Mouse (Mus musculus) retina, embryonic 14.5 days (tissue): ENCODE measurements around the gene V1ra8.
A peak's percentile ranks its signal among the peaks of the same experiment; 100 is the strongest.
"Not testable (repeated sequence)": the region's sequence is repeated elsewhere in the genome, so short reads cannot be mapped to it uniquely, and the experiment has no call there.

Source experiments
- DNase-seq: peaks from one replicate; pipeline ENCODE4 v3.0.0-alpha.2; 2015; ENCODE audit warnings: low spot score

V1ra8 gene

DNA sequence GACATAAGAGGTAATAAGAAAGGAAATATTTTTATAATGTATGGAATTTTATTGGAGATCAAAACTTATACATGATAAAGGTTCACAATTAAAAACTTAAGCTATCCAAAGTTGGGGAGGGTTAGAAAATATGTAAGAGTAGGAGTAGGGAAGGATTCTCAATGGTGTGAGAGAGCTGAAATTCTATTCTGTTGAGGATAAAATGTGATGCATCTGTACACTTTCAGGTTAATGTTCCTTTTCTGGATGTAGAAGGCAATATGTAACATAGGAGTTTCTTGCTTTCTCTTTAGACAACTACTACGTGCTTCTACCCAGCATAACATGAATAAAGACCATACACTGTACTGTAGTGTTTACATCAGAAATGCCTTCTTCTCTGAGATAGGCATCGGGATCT lies at the start of gene V1ra8:
TSS of gene V1ra8 (plus strand) at position 301 of the 400 bp plus-strand sequence.
- not testable (repeated sequence) for DNase-seq

DNA sequence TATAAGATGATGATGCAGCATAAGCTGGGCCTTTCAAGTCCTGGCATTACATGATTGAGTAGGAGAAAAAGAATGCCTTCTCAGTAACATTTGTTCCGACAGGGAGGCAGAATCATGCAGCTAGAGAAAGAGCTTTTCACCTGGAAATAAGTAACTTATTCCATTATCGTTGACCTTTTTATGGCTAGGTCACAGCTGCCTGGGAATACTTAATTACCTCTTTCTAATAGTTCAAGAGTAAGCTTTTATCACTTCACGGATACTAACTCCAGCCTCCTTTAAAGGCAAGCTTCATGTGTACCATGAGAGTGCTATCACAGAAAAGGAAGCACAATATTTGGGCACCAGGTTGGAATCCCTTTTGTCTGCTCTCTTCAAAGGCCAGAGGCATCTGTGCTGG lies 42.5 kb upstream of the V1ra8 start:
- no peak for DNase-seq

DNA sequence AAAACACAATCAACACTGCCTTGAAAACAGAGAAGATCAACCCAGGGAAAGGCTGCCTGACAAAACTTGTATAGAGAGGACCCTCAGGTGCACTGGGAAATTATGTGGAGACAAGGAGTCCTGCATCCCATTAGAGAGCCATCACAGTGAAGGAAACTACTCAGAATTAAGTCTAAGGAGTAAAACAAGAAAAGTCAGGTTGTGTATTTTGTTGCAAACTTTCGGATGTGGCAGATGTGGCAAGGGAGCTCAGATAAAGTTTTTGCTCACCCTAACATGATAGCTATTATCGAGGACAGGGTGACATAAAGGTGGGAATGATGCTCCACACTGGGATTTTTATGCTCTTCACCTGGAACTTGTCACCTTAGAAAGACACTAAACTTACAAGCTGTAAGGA lies 28.1 kb upstream of the V1ra8 start, which contains the start of gene Vmn1r52:
TSS of gene Vmn1r52 (plus strand) at position 301 of the 400 bp plus-strand sequence.
- no peak for DNase-seq

DNA sequence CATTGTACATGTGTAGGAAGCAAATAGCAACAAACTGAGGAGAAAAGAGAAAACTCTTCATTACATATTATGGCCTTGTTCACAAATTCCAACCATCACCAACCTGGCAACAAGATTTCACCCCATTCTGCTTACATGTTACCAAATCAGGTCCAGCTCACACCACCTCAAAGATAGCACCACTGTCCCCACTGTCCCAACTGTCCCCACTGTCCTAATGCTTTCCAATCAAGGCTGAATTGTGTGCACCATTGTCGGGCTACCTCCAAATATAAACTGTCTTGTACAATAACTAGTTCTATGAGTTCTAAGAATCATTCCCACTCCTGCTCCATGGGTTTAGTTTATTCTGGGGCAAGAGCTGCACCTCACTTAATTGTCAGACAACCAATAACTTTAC lies 21.7 kb downstream of the V1ra8 start, which contains the start of gene Vmn1r53:
TSS of gene Vmn1r53 (minus strand) at position 101 of the 400 bp plus-strand sequence.
- DNase-seq, result no peak

DNA sequence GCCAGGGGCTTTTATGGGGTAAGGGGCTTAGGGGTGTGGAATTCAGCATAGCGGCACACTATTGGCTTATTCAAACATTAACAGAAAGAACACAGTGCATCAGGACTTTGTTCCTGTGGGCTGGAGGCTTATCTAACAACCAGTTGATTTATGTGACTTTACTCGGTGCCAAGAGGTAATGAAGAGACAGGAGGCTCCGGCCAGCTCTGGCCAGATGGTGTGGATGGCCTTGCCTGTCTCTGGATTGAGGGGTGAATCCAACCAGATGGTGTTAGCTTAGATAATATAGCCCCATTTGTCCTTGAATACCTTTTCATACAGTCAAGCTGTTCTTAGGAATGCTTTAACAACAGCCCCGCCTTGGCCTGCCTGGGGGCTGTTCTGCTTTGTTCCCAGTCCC lies 29.5 kb downstream of the V1ra8 start:
- DNase-seq, result not testable (repeated sequence)

DNA sequence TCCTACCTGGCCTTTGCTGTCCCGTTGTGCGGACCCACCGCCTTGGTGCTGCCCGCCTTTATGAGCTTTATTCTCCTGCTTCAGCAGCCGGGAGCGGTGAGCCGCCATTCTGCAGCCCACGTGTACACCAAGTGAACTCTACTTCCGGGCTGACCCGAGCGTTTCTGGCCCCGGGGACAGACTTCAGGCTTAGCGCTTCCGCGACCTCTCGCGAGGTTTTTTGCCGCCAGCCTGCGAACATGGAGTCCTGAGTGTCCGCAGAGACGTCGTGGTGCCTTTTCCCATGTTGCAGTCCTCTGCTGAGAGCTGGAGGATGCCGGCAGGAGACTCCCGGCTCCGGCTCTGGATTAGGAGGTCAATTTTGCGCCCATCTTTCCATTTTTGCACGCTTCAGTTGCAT lies 30.1 kb downstream of the V1ra8 start:
- peak; percentile 4 for DNase-seq

DNA sequence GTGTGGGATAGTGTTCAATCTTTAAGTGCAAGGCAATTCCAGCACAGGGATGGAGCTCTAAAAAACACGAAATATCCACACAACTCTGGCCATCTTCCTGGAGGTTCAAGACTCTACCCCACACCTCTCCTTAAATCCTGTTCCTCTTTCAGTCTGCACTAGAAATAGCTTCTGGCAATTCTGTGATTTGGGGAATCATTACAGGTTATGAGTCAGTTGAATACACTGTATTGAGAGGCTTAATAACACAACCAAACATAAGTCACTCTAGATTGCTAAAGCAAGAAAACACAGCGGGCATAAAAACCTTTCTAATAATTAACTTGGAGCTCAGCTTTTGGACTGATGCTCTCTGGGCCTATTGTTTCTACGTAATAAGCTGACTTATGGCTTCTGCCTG lies 41.4 kb downstream of the V1ra8 start:
- no peak for DNase-seq

DNA sequence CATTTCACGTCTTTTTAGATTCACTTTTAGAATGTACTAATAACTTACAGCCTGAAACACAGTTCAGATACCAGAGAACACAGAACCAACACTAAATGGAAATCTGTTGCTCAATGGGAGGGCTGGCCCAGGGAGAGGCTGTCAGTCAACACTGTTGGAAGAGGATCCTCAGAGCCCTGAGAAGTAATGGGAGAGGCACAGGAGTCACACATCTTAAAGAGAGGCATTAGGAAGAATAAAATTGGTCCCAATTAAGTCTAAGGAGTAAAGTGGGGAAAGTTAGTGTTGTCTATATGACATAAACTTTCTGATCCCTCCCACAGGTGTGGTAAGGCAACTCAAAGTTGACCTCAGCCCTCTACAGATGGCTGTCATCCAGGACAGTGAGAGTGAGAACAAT lies 43.4 kb downstream of the V1ra8 start, which contains the start of gene Vmn1r54:
TSS of gene Vmn1r54 (plus strand) at position 301 of the 400 bp plus-strand sequence.
- no peak for DNase-seq
